Mouse (Mus musculus) brain, embryonic 18.5 days (tissue): ENCODE measurements around the gene Iqsec1.

Experiments
- DNase-seq: peaks from one replicate; pipeline ENCODE4 v3.0.0-alpha.2; 2012; ENCODE audit warnings: low read depth, low spot score

Iqsec1 gene

GRCm38 (mm10) chr6:90969341-90969871 is 19.1 kb downstream of the Iqsec1 start:
- no peak for DNase-seq

- no peak for DNase-seq
These were observed 35.1 kb downstream of the Iqsec1 start for GRCm38 (mm10) chr6:90953349-90953748.

- no peak for DNase-seq
These were observed 37.5 kb downstream of the Iqsec1 start for GRCm38 (mm10) chr6:90950936-90951335.

- no peak for DNase-seq
These were observed 40.4 kb downstream of the Iqsec1 start for GRCm38 (mm10) chr6:90948097-90948496.

GRCm38 (mm10) chr6:90945560-90946230 is 42.8 kb downstream of the Iqsec1 start:
- no peak for DNase-seq

GRCm38 (mm10) chr6:90941257-90941656 is 47.2 kb downstream of the Iqsec1 start:
- no peak for DNase-seq

- no peak for DNase-seq
These were observed 54.8 kb downstream of the Iqsec1 start for GRCm38 (mm10) chr6:90933656-90934055.

- DNase-seq, result no peak
These were observed 59.7 kb downstream of the Iqsec1 start for GRCm38 (mm10) chr6:90928806-90929205.

- no peak for DNase-seq
These were observed 63.0 kb downstream of the Iqsec1 start for GRCm38 (mm10) chr6:90925472-90925871.

- DNase-seq, result no peak
These were observed 63.7 kb downstream of the Iqsec1 start for GRCm38 (mm10) chr6:90924796-90925195.

GRCm38 (mm10) chr6:90924379-90924778 is 64.1 kb downstream of the Iqsec1 start:
- DNase-seq, result no peak

- no peak for DNase-seq
These were observed 67.1 kb downstream of the Iqsec1 start for GRCm38 (mm10) chr6:90921259-90921946.

- DNase-seq, result no peak
These were observed 67.8 kb downstream of the Iqsec1 start for GRCm38 (mm10) chr6:90920510-90921220.

GRCm38 (mm10) chr6:90919636-90920420 is 68.7 kb downstream of the Iqsec1 start:
- DNase-seq, result no peak

- DNase-seq, result no peak
These were observed 72.9 kb downstream of the Iqsec1 start for GRCm38 (mm10) chr6:90915585-90915984.

- DNase-seq, result no peak
These were observed 74.7 kb downstream of the Iqsec1 start for GRCm38 (mm10) chr6:90913771-90914170.

- DNase-seq, result no peak
These were observed 75.7 kb downstream of the Iqsec1 start for GRCm38 (mm10) chr6:90912768-90913167.

- no peak for DNase-seq
These were observed 84.3 kb downstream of the Iqsec1 start for GRCm38 (mm10) chr6:90904143-90904542.

GRCm38 (mm10) chr6:90900302-90900701 is 88.2 kb downstream of the Iqsec1 start:
- no peak for DNase-seq

- DNase-seq, result no peak
These were observed 89.2 kb downstream of the Iqsec1 start for GRCm38 (mm10) chr6:90899266-90899665.

GRCm38 (mm10) chr6:90898107-90898506 is 90.4 kb downstream of the Iqsec1 start:
- DNase-seq, result no peak

- no peak for DNase-seq
These were observed 96.1 kb downstream of the Iqsec1 start for GRCm38 (mm10) chr6:90892401-90892800.
